Mouse (Mus musculus) CH12.LX (cell line): ENCODE results near the gene Kalrn.

Experiments
- CTCF ChIP-seq, 2 experiments: IDR thresholded peaks in 1 of 2; conservative IDR thresholded peaks in 1 of 2; 2 replicates each; pipeline ENCODE4 v1.5.1; 2011 to 2012; ENCODE audit warnings: low read depth in 2 of 2, low read length in 2 of 2, improper control_type of control experiment in 1 of 2, inconsistent platforms in 1 of 2, mild to moderate bottlenecking in 1 of 2, moderate library complexity in 1 of 2
- EP300 ChIP-seq: IDR thresholded peaks from 2 replicates; pipeline ENCODE4 v1.6.1; 2011; ENCODE audit warnings: low read length, improper control_type of control experiment
- JUND ChIP-seq: conservative IDR thresholded peaks from 2 replicates; pipeline ENCODE4 v1.6.1; 2011; ENCODE audit warnings: low read depth, low read length, improper control_type of control experiment
- POLR2A ChIP-seq: IDR thresholded peaks from 2 replicates; pipeline ENCODE4 v1.6.1; 2011; ENCODE audit warnings: low read depth, mild to moderate bottlenecking, improper control_type of control experiment, low read length
- ZNF384 ChIP-seq: IDR thresholded peaks from 2 replicates; pipeline ENCODE4 v1.6.1; 2012; ENCODE audit warnings: low read depth, low read length, improper control_type of control experiment, inconsistent platforms

DNA sequence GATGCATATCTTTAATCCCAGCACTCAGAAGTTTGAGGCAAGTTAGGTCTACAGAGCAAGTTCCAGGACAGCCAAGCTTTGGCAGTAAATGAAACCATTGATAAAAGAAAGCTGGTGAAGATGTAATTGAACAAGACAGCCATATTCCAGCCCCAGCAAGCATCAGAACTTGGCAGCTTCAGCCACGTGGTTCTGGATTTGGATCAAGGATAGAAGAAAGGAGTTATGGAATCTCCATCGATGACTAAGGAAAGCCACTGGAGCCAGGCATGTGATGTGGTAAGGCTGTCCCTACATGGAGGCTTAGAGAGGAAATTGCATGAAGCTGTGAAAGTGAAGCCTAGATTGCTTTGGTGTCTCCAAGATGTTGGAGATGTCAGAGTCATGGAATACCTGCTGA lies 40.7 kb upstream of the Kalrn start:
- TF ChIP-seq ZNF384 = no peak
- TF ChIP-seq POLR2A = no peak
- no peak for TF ChIP-seq EP300
- TF ChIP-seq CTCF (conservative IDR thresholded peaks at IDR 0.05 in 1 of 2, IDR thresholded peaks at IDR 0.05 in 1 of 2; ENCODE audit: low read depth in 2 of 2, low read length in 2 of 2) = no peak
- no peak for TF ChIP-seq JUND
